Mouse (Mus musculus) CH12.LX (cell line): ENCODE measurements at regions not wholly inside any gene's neighbourhood (a gene's known extent, or its start where the extent isn't known, plus 50 kb on each side); places are given as distances from the start of the nearest gene placed in this dataset.

Experiments used
- BHLHE40 ChIP-seq: IDR thresholded peaks from 2 replicates; pipeline ENCODE4 v1.6.1; 2011; ENCODE audit warnings: mild to moderate bottlenecking, low read depth, low read length, improper control_type of control experiment
- CTCF ChIP-seq, 2 experiments: IDR thresholded peaks in 1 of 2; conservative IDR thresholded peaks in 1 of 2; 2 replicates each; pipeline ENCODE4 v1.5.1; 2011 to 2012; ENCODE audit warnings: low read depth in 2 of 2, low read length in 2 of 2, improper control_type of control experiment in 1 of 2, inconsistent platforms in 1 of 2, mild to moderate bottlenecking in 1 of 2, moderate library complexity in 1 of 2
- E2F4 ChIP-seq: IDR thresholded peaks from 2 replicates; pipeline ENCODE4 v1.6.1; 2011; ENCODE audit warnings: low read depth, low read length, improper control_type of control experiment; ENCODE audit not compliant: insufficient replicate concordance
- ELF1 ChIP-seq: IDR thresholded peaks from 2 replicates; pipeline ENCODE4 v1.6.1; 2014; ENCODE audit warnings: low read depth, mild to moderate bottlenecking, inconsistent platforms, low read length, improper control_type of control experiment
- ETS1 ChIP-seq: conservative IDR thresholded peaks from 2 replicates; pipeline ENCODE4 v1.6.1; 2012; ENCODE audit warnings: low read depth, mild to moderate bottlenecking, inconsistent platforms, low read length, improper control_type of control experiment, moderate library complexity
- JUND ChIP-seq: conservative IDR thresholded peaks from 2 replicates; pipeline ENCODE4 v1.6.1; 2011; ENCODE audit warnings: low read depth, low read length, improper control_type of control experiment
- MAX ChIP-seq: IDR thresholded peaks from 2 replicates; pipeline ENCODE4 v1.6.1; 2011; ENCODE audit warnings: low read length, improper control_type of control experiment
- POLR2A ChIP-seq: IDR thresholded peaks from 2 replicates; pipeline ENCODE4 v1.6.1; 2011; ENCODE audit warnings: low read depth, mild to moderate bottlenecking, improper control_type of control experiment, low read length
- POLR2AphosphoS2 ChIP-seq: IDR thresholded peaks from 2 replicates; pipeline ENCODE4 v1.6.1; 2011; ENCODE audit warnings: low read depth, low read length, improper control_type of control experiment
- RCOR1 ChIP-seq: conservative IDR thresholded peaks from 2 replicates; pipeline ENCODE4 v1.6.1; 2012; ENCODE audit warnings: low read depth, mild to moderate bottlenecking, inconsistent platforms, low read length, improper control_type of control experiment
- USF1 ChIP-seq: IDR thresholded peaks from 2 replicates; pipeline ENCODE4 v1.6.1; 2014; ENCODE audit warnings: low read depth, mild to moderate bottlenecking, inconsistent platforms, low read length, improper control_type of control experiment
- ZKSCAN1 ChIP-seq: IDR thresholded peaks from 2 replicates; pipeline ENCODE4 v1.6.1; 2012; ENCODE audit warnings: low read depth, inconsistent platforms, low read length, improper control_type of control experiment, borderline replicate concordance
- ZNF384 ChIP-seq: IDR thresholded peaks from 2 replicates; pipeline ENCODE4 v1.6.1; 2012; ENCODE audit warnings: low read depth, low read length, improper control_type of control experiment, inconsistent platforms

- no peak for TF ChIP-seq POLR2A
- TF ChIP-seq CTCF (conservative IDR thresholded peaks at IDR 0.05 in 1 of 2, IDR thresholded peaks at IDR 0.05 in 1 of 2; ENCODE audit: low read depth in 2 of 2, low read length in 2 of 2) = no peak
- no peak for TF ChIP-seq POLR2AphosphoS2
- TF ChIP-seq RCOR1 = no peak
- no peak for TF ChIP-seq ZNF384
- TF ChIP-seq E2F4 = no peak
- no peak for TF ChIP-seq BHLHE40
- TF ChIP-seq ETS1 = no peak
- TF ChIP-seq JUND = no peak
- TF ChIP-seq ELF1 = no peak
- no peak for TF ChIP-seq USF1
- TF ChIP-seq ZKSCAN1 = no peak
- TF ChIP-seq MAX = no peak
These were observed 60.7 kb upstream of the Bhlhe23 start for GRCm38 (mm10) chr2:180837318-180837920.
